Mouse (Mus musculus): Measurements from ENCODE around the gene Oas1f.

- no peak for TF ChIP-seq USF1 (IDR thresholded peaks at IDR 0.05; ENCODE audit: low read depth)
- TF ChIP-seq E2F4 (IDR thresholded peaks at IDR 0.05; ENCODE audit: insufficient read depth) = no peak
- no peak for TF ChIP-seq POLR2A (IDR thresholded peaks at IDR 0.05; ENCODE audit: insufficient read length, low read depth)
Observed at GRCm38 (mm10) chr5:120900666-120901065, 53.5 kb downstream of the Oas1f start.

All from myocyte (in vitro differentiated cells).